Mouse (Mus musculus): ENCODE measurements around the gene 5730480H06Rik. TPM values are rescaled to one million over a fixed set of nuclear protein-coding genes. Genes with fewer than 3 reads are reported as not detected.

The 5730480H06Rik gene
- polyA plus RNA-seq, 1 experiment from 2014 or later, result 6.6 TPM

DNA sequence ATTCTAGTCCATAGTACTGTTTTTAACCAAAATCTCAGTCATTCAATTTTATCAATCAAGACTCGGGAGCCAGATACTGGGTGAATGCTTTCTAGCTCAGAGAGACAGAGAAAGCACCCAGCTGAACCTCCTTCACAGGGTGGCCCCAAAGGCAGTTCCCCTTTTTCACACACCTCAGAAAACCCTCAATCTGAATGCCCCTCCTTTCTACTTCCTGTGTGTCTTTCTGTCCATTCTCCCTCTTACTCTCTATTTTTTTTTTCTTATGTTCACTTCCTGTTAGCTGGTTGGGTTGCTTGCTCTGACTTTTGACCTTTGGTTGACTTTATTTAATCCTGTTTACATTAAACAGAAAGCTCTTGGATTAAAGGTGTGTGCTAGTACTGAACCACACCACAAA, 21.6 kb downstream of the 5730480H06Rik start:
- H3K36me3 ChIP-seq (replicated peaks; ENCODE audit: insufficient read depth, low read length), result no peaks in the 10 kb centered on the region
- no peak for TF ChIP-seq CTCF (IDR thresholded peaks at IDR 0.05; ENCODE audit: low read depth)
- no peak for TF ChIP-seq EP300 (IDR thresholded peaks at IDR 0.05; ENCODE audit: low read depth)
- DNase-seq (no peak), ATAC-seq (no peak)
- H3K9ac ChIP-seq (replicated peaks), result no peak overlapping the region
- H3K27ac ChIP-seq (ENCODE audit: low read depth), result no peak overlapping the region
- H3K4me2 ChIP-seq (ENCODE audit: low read depth, low read length), result no peak overlapping the region
- no peaks in the 10 kb centered on the region for H3K9me3 ChIP-seq (ENCODE audit: low read length)
- no peaks in the 10 kb centered on the region for H3K4me1 ChIP-seq (ENCODE audit: insufficient read depth)
- no peaks in the 10 kb centered on the region for H3K27me3 ChIP-seq (ENCODE audit: insufficient read depth, low read length)
- no peak overlapping the region for H3K4me3 ChIP-seq (ENCODE audit: low read depth, low read length)
- WGBS (ENCODE audit: insufficient replicate concordance), result 40% methylated on average over 1 of the region's 1 CpGs

DNA sequence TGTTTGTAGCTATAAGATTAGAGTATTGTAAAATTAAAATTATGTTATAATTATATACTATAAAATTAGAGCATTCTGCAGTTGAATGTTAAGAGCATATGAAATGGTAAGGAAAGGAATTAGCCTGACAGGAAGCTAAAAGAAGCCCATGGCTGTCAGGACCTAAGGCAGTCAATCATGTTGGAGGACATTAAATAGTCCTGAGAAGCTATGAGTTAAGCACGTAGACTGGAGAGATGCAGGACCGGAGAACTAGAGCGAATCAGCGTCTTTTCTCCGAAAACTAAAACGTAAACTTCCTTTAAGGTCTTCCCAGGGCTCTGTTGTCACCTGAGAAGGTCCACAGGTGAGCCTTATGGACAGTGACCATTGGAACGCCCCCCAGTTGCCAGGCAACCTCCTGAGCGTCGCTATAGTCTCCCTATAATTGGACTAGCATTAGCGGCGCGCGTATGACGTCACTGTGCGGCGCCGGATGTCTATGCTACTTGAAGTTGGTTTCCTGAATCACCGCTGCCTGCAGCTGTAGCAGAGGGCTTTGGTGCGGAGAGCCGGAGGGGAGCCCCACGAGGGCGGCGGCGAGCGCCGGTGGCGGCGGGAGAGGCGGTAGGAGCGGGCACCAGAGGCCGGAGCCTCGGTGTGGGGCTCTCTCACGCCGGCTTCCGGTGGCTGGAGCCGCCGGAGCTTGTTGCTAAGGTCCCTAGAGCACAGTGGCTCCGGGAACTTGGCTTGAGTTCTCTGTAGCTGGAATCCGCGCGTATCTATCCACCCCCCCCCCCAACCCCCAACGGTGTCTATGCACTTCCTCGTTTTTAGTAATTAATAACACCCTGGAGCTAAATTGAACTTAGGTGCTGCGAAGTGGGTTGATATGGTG, 44.4 kb downstream of the 5730480H06Rik start:
- under 1% methylated on average over 44 of the region's 44 CpGs for WGBS (ENCODE audit: insufficient replicate concordance)
- peak; percentile 99 for ATAC-seq

DNA sequence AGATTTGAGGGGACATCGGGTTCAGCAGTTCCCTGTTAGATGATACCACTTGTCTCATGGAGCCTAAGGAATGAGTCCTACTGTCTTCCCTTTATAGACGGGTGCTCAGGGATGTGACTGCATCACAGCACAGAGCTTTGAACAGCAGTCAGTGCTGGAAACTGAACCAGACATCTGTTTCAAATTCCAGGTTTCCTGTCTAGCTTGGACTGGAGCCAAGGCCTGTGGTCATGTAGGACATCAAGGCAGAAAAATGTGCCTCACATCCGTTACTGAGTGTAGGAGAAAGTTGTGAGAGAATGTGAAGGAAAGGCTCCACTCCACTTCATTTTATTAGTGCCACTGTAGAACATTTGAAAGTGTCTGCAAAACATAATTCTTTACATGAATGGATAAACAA, 74.7 kb downstream of the 5730480H06Rik start:
- TF ChIP-seq CTCF (IDR thresholded peaks at IDR 0.05; ENCODE audit: low read depth) (no peak), EP300 (IDR thresholded peaks at IDR 0.05; ENCODE audit: low read depth) (no peak)
- no peaks in the 10 kb centered on the region for H3K9me3 ChIP-seq (ENCODE audit: low read length)
- no peaks in the 10 kb centered on the region for H3K4me1 ChIP-seq (ENCODE audit: insufficient read depth)
- H3K4me2 ChIP-seq (ENCODE audit: low read depth, low read length), result no peak overlapping the region
- no peaks in the 10 kb centered on the region for H3K27me3 ChIP-seq (ENCODE audit: insufficient read depth, low read length)
- 78% methylated on average over 3 of the region's 3 CpGs for WGBS (ENCODE audit: insufficient replicate concordance)
- H3K36me3 ChIP-seq (replicated peaks; ENCODE audit: insufficient read depth, low read length), result 0 out of 2 replicates have a peak, but pooled peaks cover 2% of the 10 kb centered on the region
- H3K27ac ChIP-seq (ENCODE audit: low read depth), result no peak overlapping the region
- ATAC-seq (no peak), DNase-seq (no peak)
- no peak overlapping the region for H3K4me3 ChIP-seq (ENCODE audit: low read depth, low read length)
- no peak overlapping the region for H3K9ac ChIP-seq (replicated peaks)

More for the DNA sequence above, 44.4 kb downstream of the 5730480H06Rik start:
- DNase-seq, result peak; percentile 94
- TF ChIP-seq EP300 (IDR thresholded peaks at IDR 0.05; ENCODE audit: low read depth), result no peak
- TF ChIP-seq CTCF (IDR thresholded peaks at IDR 0.05; ENCODE audit: low read depth), result no peak
- H3K4me3 ChIP-seq (ENCODE audit: low read depth, low read length), result peak overlapping the region; percentile 78
- peak overlapping the region; percentile 74 for H3K27ac ChIP-seq (ENCODE audit: low read depth)
- H3K9ac ChIP-seq (replicated peaks), result peak overlapping the region; percentile 77
- peaks cover 17% of the 10 kb centered on the region; the same call in 1 of the 2 replicates for H3K36me3 ChIP-seq (replicated peaks; ENCODE audit: insufficient read depth, low read length)
- H3K9me3 ChIP-seq (ENCODE audit: low read length), result no peaks in the 10 kb centered on the region
- peaks cover 5% of the 10 kb centered on the region; the same call in 1 of the 2 replicates for H3K4me1 ChIP-seq (ENCODE audit: insufficient read depth)
- peak overlapping the region; percentile 90 for H3K4me2 ChIP-seq (ENCODE audit: low read depth, low read length)
- no peaks in the 10 kb centered on the region for H3K27me3 ChIP-seq (ENCODE audit: insufficient read depth, low read length)

DNA sequence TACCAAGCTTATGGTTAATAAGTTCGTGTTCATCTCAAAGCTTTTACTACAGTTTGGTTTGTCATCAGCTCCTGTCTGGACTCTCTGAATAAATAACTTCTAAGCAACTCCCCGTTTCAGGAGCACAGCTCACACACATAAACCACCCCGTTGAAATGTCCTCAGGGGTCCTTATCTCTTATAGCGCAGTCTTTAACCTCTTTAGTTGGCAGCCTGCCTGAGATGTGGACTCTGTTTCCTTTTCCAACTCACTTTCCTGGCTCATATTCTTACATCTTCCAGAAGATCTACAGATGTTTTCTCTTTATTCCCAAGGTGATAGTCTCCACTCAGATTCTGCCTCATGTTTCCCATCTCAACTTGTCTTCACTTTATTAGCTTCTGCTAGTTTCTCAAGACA, 80.5 kb downstream of the 5730480H06Rik start:
- no peak for ATAC-seq
- H3K9me3 ChIP-seq (ENCODE audit: low read length), result no peaks in the 10 kb centered on the region
- H3K27ac ChIP-seq (ENCODE audit: low read depth), result no peak overlapping the region
- no peaks in the 10 kb centered on the region for H3K36me3 ChIP-seq (replicated peaks; ENCODE audit: insufficient read depth, low read length)
- H3K4me3 ChIP-seq (ENCODE audit: low read depth, low read length), result no peak overlapping the region
- no peak overlapping the region for H3K4me2 ChIP-seq (ENCODE audit: low read depth, low read length)
- no peak overlapping the region for H3K9ac ChIP-seq (replicated peaks)
- WGBS (ENCODE audit: insufficient replicate concordance), result 60% methylated on average over 4 of the region's 4 CpGs
- TF ChIP-seq CTCF (IDR thresholded peaks at IDR 0.05; ENCODE audit: low read depth), result no peak
- TF ChIP-seq EP300 (IDR thresholded peaks at IDR 0.05; ENCODE audit: low read depth), result no peak
- no peak for DNase-seq
- no peaks in the 10 kb centered on the region for H3K4me1 ChIP-seq (ENCODE audit: insufficient read depth)
- H3K27me3 ChIP-seq (ENCODE audit: insufficient read depth, low read length), result no peaks in the 10 kb centered on the region

DNA sequence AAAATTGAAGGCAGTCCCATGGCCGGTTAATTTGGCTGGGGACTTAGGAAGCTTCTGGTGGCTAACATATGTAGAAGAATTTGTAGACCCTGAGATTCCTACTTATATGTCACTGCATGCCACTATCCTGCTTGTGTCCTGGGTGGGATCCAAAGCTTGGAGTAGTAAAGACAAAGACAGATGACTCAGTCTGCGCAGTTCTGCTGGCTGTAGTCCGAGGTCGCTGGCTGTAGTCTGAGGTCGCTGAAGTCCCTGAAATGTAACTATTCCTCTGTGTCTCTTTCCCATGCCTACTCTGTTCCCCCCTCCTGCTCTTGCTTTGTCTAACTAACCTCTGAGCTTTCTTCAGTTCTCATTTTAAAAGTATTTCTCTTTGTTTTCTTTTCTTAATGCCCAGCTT, 82.6 kb downstream of the 5730480H06Rik start:
- H3K36me3 ChIP-seq (replicated peaks; ENCODE audit: insufficient read depth, low read length), result no peaks in the 10 kb centered on the region
- no peak overlapping the region for H3K27ac ChIP-seq (ENCODE audit: low read depth)
- no peak overlapping the region for H3K9ac ChIP-seq (replicated peaks)
- no peaks in the 10 kb centered on the region for H3K9me3 ChIP-seq (ENCODE audit: low read length)
- ATAC-seq (no peak), DNase-seq (no peak)
- H3K4me1 ChIP-seq (ENCODE audit: insufficient read depth), result no peaks in the 10 kb centered on the region
- TF ChIP-seq EP300 (IDR thresholded peaks at IDR 0.05; ENCODE audit: low read depth) (no peak), CTCF (IDR thresholded peaks at IDR 0.05; ENCODE audit: low read depth) (no peak)
- H3K27me3 ChIP-seq (ENCODE audit: insufficient read depth, low read length), result no peaks in the 10 kb centered on the region
- no peak overlapping the region for H3K4me2 ChIP-seq (ENCODE audit: low read depth, low read length)
- WGBS (ENCODE audit: insufficient replicate concordance), result 72% methylated on average over 5 of the region's 5 CpGs
- H3K4me3 ChIP-seq (ENCODE audit: low read depth, low read length), result no peak overlapping the region

DNA sequence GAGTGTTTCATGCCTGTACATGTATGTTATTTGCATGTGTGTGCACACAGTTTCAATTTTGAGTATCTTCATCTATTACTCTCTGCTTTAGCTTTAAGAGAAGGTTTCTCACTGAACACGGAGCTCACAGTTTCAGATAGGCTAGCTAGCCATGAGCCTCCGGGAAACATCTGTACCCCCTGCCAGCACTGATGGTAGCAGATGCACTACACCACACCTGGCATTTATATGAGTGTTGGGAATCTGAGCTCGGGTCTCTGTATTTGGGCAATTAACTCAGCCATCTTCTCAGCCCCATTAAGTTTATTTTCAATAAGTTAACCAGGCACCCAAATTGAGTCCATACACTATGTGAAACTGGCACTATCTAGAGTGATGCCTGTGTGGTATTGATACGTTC, 83.7 kb downstream of the 5730480H06Rik start:
- WGBS (ENCODE audit: insufficient replicate concordance), result 75% methylated on average over 4 of the region's 4 CpGs
- H3K4me3 ChIP-seq (ENCODE audit: low read depth, low read length), result no peak overlapping the region
- no peak overlapping the region for H3K9ac ChIP-seq (replicated peaks)
- no peaks in the 10 kb centered on the region for H3K4me1 ChIP-seq (ENCODE audit: insufficient read depth)
- H3K4me2 ChIP-seq (ENCODE audit: low read depth, low read length), result no peak overlapping the region
- ATAC-seq, result no peak
- no peak overlapping the region for H3K27ac ChIP-seq (ENCODE audit: low read depth)
- no peaks in the 10 kb centered on the region for H3K36me3 ChIP-seq (replicated peaks; ENCODE audit: insufficient read depth, low read length)
- TF ChIP-seq EP300 (IDR thresholded peaks at IDR 0.05; ENCODE audit: low read depth), result no peak
- TF ChIP-seq CTCF (IDR thresholded peaks at IDR 0.05; ENCODE audit: low read depth), result no peak
- no peak for DNase-seq
- no peaks in the 10 kb centered on the region for H3K9me3 ChIP-seq (ENCODE audit: low read length)
- no peaks in the 10 kb centered on the region for H3K27me3 ChIP-seq (ENCODE audit: insufficient read depth, low read length)

Measured in liver, postnatal 0 days (tissue).